Mouse (Mus musculus): ENCODE results near the gene Gm14435.
"Not testable (repeated sequence)": the region's sequence is repeated elsewhere in the genome, so short reads cannot be mapped to it uniquely, and the experiment has no call there.

The Gm14435 gene

DNA sequence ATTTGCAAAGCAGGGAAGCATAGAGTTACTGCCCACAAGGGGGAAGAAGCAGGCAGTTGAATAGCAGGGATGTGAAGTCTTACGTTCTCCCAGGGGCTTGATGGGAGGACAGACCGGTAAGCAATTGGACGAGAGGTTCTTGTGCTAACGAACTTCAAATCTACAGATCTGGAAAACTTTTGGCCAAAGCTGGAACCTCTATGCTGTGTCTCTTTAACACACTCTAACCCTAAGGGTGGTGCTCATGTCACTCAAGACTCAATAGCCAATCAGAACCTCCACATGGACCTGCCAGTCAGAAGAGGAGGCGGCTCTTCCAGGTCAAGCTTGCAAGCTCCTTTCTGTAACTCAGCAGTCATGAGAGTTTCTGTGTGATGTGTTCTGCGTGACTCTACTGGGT lies at the start of gene Gm14435:
Gene Gm14435 (plus strand): TSS at position 301 of the 400 bp plus-strand sequence.
- DNase-seq (ENCODE audit: low read depth, low spot score): not testable (repeated sequence)
